8 mouse cellular contexts compared by ENCODE assay signal in genomic region chr4:43560976-43561375, GRCm38 (mm10). TPM values are rescaled to one million over a fixed set of nuclear protein-coding genes. Genes with fewer than 3 reads are reported as not detected.
DNase-seq lines count a peak whose midpoint lies in the region; ATAC-seq and TF ChIP-seq lines count a peak whose summit lies in the region.

No protein-coding gene starts in this region.

- peak overlapping the region; percentile 93 for H3K4me2 ChIP-seq in heart, embryonic 16.5 days (ENCODE audit: low read depth, low read length)
- peak overlapping the region; percentile 92 for H3K4me2 ChIP-seq in hindbrain, embryonic 12.5 days (replicated peaks)
- peak overlapping the region; percentile 91 for H3K4me2 ChIP-seq in midbrain, embryonic 14.5 days (ENCODE audit: low read length)

- peaks cover 51% of the 10 kb centered on the region for H3K4me1 ChIP-seq in heart, embryonic 16.5 days (ENCODE audit: control insufficient read depth, insufficient read depth, low read length)
- H3K4me1 ChIP-seq in G1E (ENCODE audit: insufficient read depth, low read depth, low read length): peaks cover 64% of the 10 kb centered on the region
- peaks cover 55% of the 10 kb centered on the region for H3K4me1 ChIP-seq in hindbrain, embryonic 12.5 days
- H3K4me1 ChIP-seq in midbrain, embryonic 14.5 days (ENCODE audit: control insufficient read depth, insufficient read depth, low read length): peaks cover 33% of the 10 kb centered on the region

- peak overlapping the region; percentile 100 for H3K9ac ChIP-seq in heart, embryonic 16.5 days (ENCODE audit: low read length)
- peak overlapping the region; percentile 93 for H3K9ac ChIP-seq in hindbrain, embryonic 12.5 days
- peak overlapping the region; percentile 90 for H3K9ac ChIP-seq in midbrain, embryonic 14.5 days (replicated peaks; ENCODE audit: low read length)

- H3K27ac ChIP-seq in heart, embryonic 16.5 days (ENCODE audit: low read length): peak overlapping the region; percentile 100
- no peak overlapping the region for H3K27ac ChIP-seq in hindbrain, embryonic 12.5 days
- no peak overlapping the region for H3K27ac ChIP-seq in midbrain, embryonic 14.5 days (replicated peaks; ENCODE audit: low read depth, low read length)

- 5% methylated on average over 2 of the region's 2 CpGs for WGBS in heart, embryonic 16.5 days
- 35% methylated on average over 2 of the region's 2 CpGs for WGBS in hindbrain, embryonic 12.5 days
- WGBS in midbrain, embryonic 14.5 days: 57% methylated on average over 2 of the region's 2 CpGs

- H3K27me3 ChIP-seq in heart, embryonic 16.5 days (ENCODE audit: control insufficient read depth, insufficient read depth, low read length): no peaks in the 10 kb centered on the region
- H3K27me3 ChIP-seq in G1E (ENCODE audit: insufficient read depth, low read length): no peaks in the 10 kb centered on the region
- H3K27me3 ChIP-seq in hindbrain, embryonic 12.5 days: no peaks in the 10 kb centered on the region
- H3K27me3 ChIP-seq in midbrain, embryonic 14.5 days (ENCODE audit: control insufficient read depth, insufficient read depth, low read length): no peaks in the 10 kb centered on the region

- no peak for ATAC-seq in heart, embryonic 16.5 days (replicated peaks; ENCODE audit: extremely low read depth, insufficient read depth, low FRiP score)
- no peak for ATAC-seq in G1E (ENCODE audit: extremely low read depth, insufficient number of reproducible peaks, low FRiP score, poor library complexity, severe bottlenecking)
- no peak for ATAC-seq in hindbrain, embryonic 12.5 days (ENCODE audit: low FRiP score)
- no peak for ATAC-seq in midbrain, embryonic 14.5 days (ENCODE audit: low FRiP score, low TSS enrichment)

- TF ChIP-seq CTCF in G1E (IDR thresholded peaks at IDR 0.05; ENCODE audit: low read depth, low read length): no peak

- peak overlapping the region; percentile 98 for H3K4me3 ChIP-seq in heart, embryonic 16.5 days (ENCODE audit: low read length)
- peak overlapping the region; percentile 82 for H3K4me3 ChIP-seq in G1E (ENCODE audit: low read depth, low read length)
- H3K4me3 ChIP-seq in hindbrain, embryonic 12.5 days: peak overlapping the region; percentile 85
- H3K4me3 ChIP-seq in midbrain, embryonic 14.5 days (replicated peaks; ENCODE audit: low read depth, low read length): peak overlapping the region; percentile 95

- no peaks in the 10 kb centered on the region for H3K9me3 ChIP-seq in heart, embryonic 16.5 days (replicated peaks; ENCODE audit: control insufficient read depth, low read length)
- H3K9me3 ChIP-seq in G1E (replicated peaks): no peaks in the 10 kb centered on the region
- no peaks in the 10 kb centered on the region for H3K9me3 ChIP-seq in hindbrain, embryonic 12.5 days (replicated peaks)
- no peaks in the 10 kb centered on the region for H3K9me3 ChIP-seq in midbrain, embryonic 14.5 days (ENCODE audit: control insufficient read depth, low read length)

- peaks cover 23% of the 10 kb centered on the region for H3K36me3 ChIP-seq in heart, embryonic 16.5 days (ENCODE audit: control insufficient read depth, insufficient read depth)
- peaks cover 68% of the 10 kb centered on the region for H3K36me3 ChIP-seq in G1E (replicated peaks)
- H3K36me3 ChIP-seq in hindbrain, embryonic 12.5 days: peaks cover 18% of the 10 kb centered on the region
- H3K36me3 ChIP-seq in midbrain, embryonic 14.5 days (ENCODE audit: control insufficient read depth, insufficient read depth, low read length): peaks cover 50% of the 10 kb centered on the region

- DNase-seq in heart, postnatal 4 days: no peak
- no peak for DNase-seq in G1E (ENCODE audit: low spot score)
- no peak for DNase-seq in midbrain, embryonic 14.5 days
- DNase-seq in left cerebral cortex, adult 18-20 months (ENCODE audit: low spot score in 2 of 2): no peak
- no peak for DNase-seq in adrenal gland, postnatal 10 days
- no peak for DNase-seq in cerebellum, postnatal 4 days (ENCODE audit: low spot score in 2 of 2)

RNA-seq across cellular contexts. Expression of gene Creb3, which starts 1.2 kb away (rescaled TPM):
- polyA plus RNA-seq in heart, embryonic 16.5 days (2015; fragmentation: Nextera tagmentation; extraction: Ambion mirVana): 60.3 and 61.8 TPM in 2 replicates
- 10 to 100 TPM; 53.2 to 53.4 TPM for total RNA-seq in heart, postnatal 4 days (2021)
- total RNA-seq in G1E (2014; fragmentation: Nextera tagmentation) (9.4 and 9.8 TPM in 2 replicates), G1E (2017) (60.0 and 61.0 TPM in 2 replicates)
- polyA plus RNA-seq in G1E (2012): 1.6 and 1.9 TPM in 2 replicates
- polyA plus RNA-seq in hindbrain, embryonic 12.5 days (2016; fragmentation: Nextera tagmentation; extraction: Ambion mirVana): 60.2 and 65.7 TPM in 2 replicates
- 80.9 and 82.8 TPM in 2 replicates for polyA plus RNA-seq in midbrain, embryonic 14.5 days (2014; fragmentation: Nextera tagmentation; extraction: Ambion mirVana)
- total RNA-seq in left cerebral cortex, adult 18-20 months (2021): 10 to 100 TPM; 78.1 to 80.9 TPM
- total RNA-seq in adrenal gland, postnatal 10 days (2021): 100 to 1,000 TPM in 1 of 2 experiments, 10 to 100 TPM in 1; 90.4 to 108 TPM

RNA-seq across cellular contexts. Expression of gene Tln1, which starts 1.5 kb away (rescaled TPM):
- 68.7 and 80.0 TPM in 2 replicates for polyA plus RNA-seq in heart, embryonic 16.5 days (2015; fragmentation: Nextera tagmentation; extraction: Ambion mirVana)
- 100 to 1,000 TPM; 184 to 187 TPM for total RNA-seq in heart, postnatal 4 days (2021)
- 166 and 262 TPM in 2 replicates for total RNA-seq in G1E (2014; fragmentation: Nextera tagmentation)
- 127 and 167 TPM in 2 replicates for total RNA-seq in G1E (2017)
- 138 and 163 TPM in 2 replicates for polyA plus RNA-seq in G1E (2012)
- 70.5 and 71.7 TPM in 2 replicates for polyA plus RNA-seq in hindbrain, embryonic 12.5 days (2016; fragmentation: Nextera tagmentation; extraction: Ambion mirVana)
- 60.3 and 65.5 TPM in 2 replicates for polyA plus RNA-seq in midbrain, embryonic 14.5 days (2014; fragmentation: Nextera tagmentation; extraction: Ambion mirVana)
- total RNA-seq in left cerebral cortex, adult 18-20 months (2021): 10 to 100 TPM; 51.7 to 51.8 TPM
- total RNA-seq in adrenal gland, postnatal 10 days (2021): 100 to 1,000 TPM; 171 to 192 TPM

RNA-seq across cellular contexts. Expression of gene Rgp1, which starts 17.5 kb away (rescaled TPM):
- 20.9 and 21.7 TPM in 2 replicates for polyA plus RNA-seq in heart, embryonic 16.5 days (2015; fragmentation: Nextera tagmentation; extraction: Ambion mirVana)
- total RNA-seq in heart, postnatal 4 days (2021): 10 to 100 TPM; 38.6 to 39.1 TPM
- total RNA-seq in G1E (2014; fragmentation: Nextera tagmentation): 48.5 and 54.7 TPM in 2 replicates
- 18.6 and 23.2 TPM in 2 replicates for total RNA-seq in G1E (2017)
- 31.2 and 105 TPM in 2 replicates for polyA plus RNA-seq in G1E (2012)
- polyA plus RNA-seq in hindbrain, embryonic 12.5 days (2016; fragmentation: Nextera tagmentation; extraction: Ambion mirVana): 40.6 and 43.3 TPM in 2 replicates
- polyA plus RNA-seq in midbrain, embryonic 14.5 days (2014; fragmentation: Nextera tagmentation; extraction: Ambion mirVana): 27.2 and 28.5 TPM in 2 replicates
- 10 to 100 TPM; 44.8 to 50.1 TPM for total RNA-seq in left cerebral cortex, adult 18-20 months (2021)
- 10 to 100 TPM; 41.7 to 54.1 TPM for total RNA-seq in adrenal gland, postnatal 10 days (2021)

RNA-seq across cellular contexts. Expression of gene Gba2, which starts 17.7 kb away (rescaled TPM):
- 22.7 TPM in 2 replicates for polyA plus RNA-seq in heart, embryonic 16.5 days (2015; fragmentation: Nextera tagmentation; extraction: Ambion mirVana)
- total RNA-seq in heart, postnatal 4 days (2021): 10 to 100 TPM; 17.7 to 17.8 TPM
- total RNA-seq in G1E (2014; fragmentation: Nextera tagmentation) (21.4 and 23.8 TPM in 2 replicates), G1E (2017) (12.6 and 14.1 TPM in 2 replicates)
- 14.5 and 18.3 TPM in 2 replicates for polyA plus RNA-seq in G1E (2012)
- 46.5 and 48.7 TPM in 2 replicates for polyA plus RNA-seq in hindbrain, embryonic 12.5 days (2016; fragmentation: Nextera tagmentation; extraction: Ambion mirVana)
- 50.5 and 53.4 TPM in 2 replicates for polyA plus RNA-seq in midbrain, embryonic 14.5 days (2014; fragmentation: Nextera tagmentation; extraction: Ambion mirVana)
- 10 to 100 TPM; 62.1 to 64.2 TPM for total RNA-seq in left cerebral cortex, adult 18-20 months (2021)
- 10 to 100 TPM; 10.5 to 15.4 TPM for total RNA-seq in adrenal gland, postnatal 10 days (2021)

RNA-seq across cellular contexts. Expression of gene Msmp, which starts 23.3 kb away (rescaled TPM):
- polyA plus RNA-seq in heart, embryonic 16.5 days (2015; fragmentation: Nextera tagmentation; extraction: Ambion mirVana): 0.89 and 1.1 TPM in 2 replicates
- total RNA-seq in heart, postnatal 4 days (2021): under 1 TPM in 1 of 2 experiments, not detected in 1; 0.52 TPM
- total RNA-seq in G1E (2014; fragmentation: Nextera tagmentation) (not detected in 2 replicates), G1E (2017) (0.17 TPM in 1 of 2 replicates, not detected in the other)
- not detected in 2 replicates for polyA plus RNA-seq in G1E (2012)
- polyA plus RNA-seq in hindbrain, embryonic 12.5 days (2016; fragmentation: Nextera tagmentation; extraction: Ambion mirVana): 2.4 and 4.0 TPM in 2 replicates
- 2.1 TPM in 2 replicates for polyA plus RNA-seq in midbrain, embryonic 14.5 days (2014; fragmentation: Nextera tagmentation; extraction: Ambion mirVana)
- not detected for total RNA-seq in left cerebral cortex, adult 18-20 months (2021)
- 1 to 10 TPM; 1.8 to 1.9 TPM for total RNA-seq in adrenal gland, postnatal 10 days (2021)
